ENCODE assay signal across 23 mouse cellular contexts in the genomic region with DNA sequence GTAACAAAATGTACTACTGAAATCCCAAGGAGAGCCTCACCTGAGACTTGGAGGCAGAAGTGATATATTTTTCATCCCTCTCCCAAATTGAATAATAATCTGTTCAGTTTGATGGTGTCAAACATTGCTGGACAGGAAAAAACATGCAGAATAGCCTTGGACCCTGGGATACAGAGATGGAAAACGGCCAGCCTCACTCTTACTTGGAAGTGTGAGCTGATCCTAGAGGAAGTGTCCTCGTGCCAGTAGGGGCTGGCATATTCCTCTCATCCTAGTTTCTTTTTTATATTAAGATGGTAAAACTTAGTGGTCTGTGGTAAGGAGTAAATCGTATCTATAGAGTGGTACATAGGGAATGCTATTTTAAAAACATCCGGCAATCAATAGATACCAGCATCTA.
DNase-seq lines count a peak whose midpoint lies in the region; ATAC-seq and TF ChIP-seq lines count a peak whose summit lies in the region.
"Had no signal": no experiment of that assay in that cellular context is flagged by ENCODE, and none has a peak within 500 bp of the region (broad histone marks: within the 10 kb centered on the region; RNA-seq: fewer than 3 reads in every experiment).

No protein-coding gene starts in this region.

- no peak for TF ChIP-seq POLR2A in lung, adult 2 months (IDR thresholded peaks at IDR 0.05; ENCODE audit: borderline replicate concordance, extremely low read depth, low read depth, low read length)

- peak overlapping the region; percentile 9; the same call in 1 of the 2 replicates for H3K27ac ChIP-seq in forebrain, embryonic 16.5 days (ENCODE audit: low read length)
- no peak overlapping the region for H3K27ac ChIP-seq in forebrain, postnatal 0 days (ENCODE audit: low read depth, low read length)
- H3K27ac ChIP-seq in lung, embryonic 15.5 days: peak overlapping the region; percentile 18; the same call in 1 of the 2 replicates
- H3K27ac ChIP-seq in midbrain, embryonic 11.5 days (ENCODE audit: low read depth, low read length): no peak overlapping the region
- H3K27ac ChIP-seq in midbrain, embryonic 14.5 days (replicated peaks; ENCODE audit: low read depth, low read length): no peak overlapping the region
- H3K27ac ChIP-seq: embryonic facial prominence, embryonic 12.5 days; embryonic facial prominence, embryonic 15.5 days; heart, adult 2 months; heart, embryonic 10.5 days; heart, embryonic 13.5 days; hindbrain, embryonic 14.5 days; hindbrain, postnatal 0 days had no signal

- no peak overlapping the region for H3K9ac ChIP-seq in forebrain, embryonic 16.5 days (replicated peaks; ENCODE audit: low read depth, low read length)
- H3K9ac ChIP-seq in forebrain, postnatal 0 days: no peak overlapping the region
- no peak overlapping the region for H3K9ac ChIP-seq in lung, embryonic 15.5 days
- no peak overlapping the region for H3K9ac ChIP-seq in midbrain, embryonic 11.5 days (ENCODE audit: low read length)
- H3K9ac ChIP-seq in midbrain, embryonic 14.5 days (replicated peaks; ENCODE audit: low read length): no peak overlapping the region
- H3K9ac ChIP-seq: embryonic facial prominence, embryonic 12.5 days; embryonic facial prominence, embryonic 15.5 days; heart, embryonic 13.5 days; hindbrain, embryonic 14.5 days had no signal

- no peak for DNase-seq in forebrain, postnatal 0 days
- no peak for DNase-seq in lung, adult 2 months
- DNase-seq in midbrain, embryonic 11.5 days (ENCODE audit: low spot score, missing footprints): peak; percentile 35
- DNase-seq in midbrain, embryonic 14.5 days: no peak
- DNase-seq: adrenal gland, adult 8-10 months; adrenal gland, postnatal 25 days; cerebellum, adult 11-12 months; cerebellum, adult 8-10 months; gastrocnemius, postnatal 25 days; heart, adult 2 months; heart, postnatal 14 days; heart, postnatal 4 days had no signal

- H3K4me3 ChIP-seq in forebrain, embryonic 16.5 days (replicated peaks; ENCODE audit: low read length): no peak overlapping the region
- H3K4me3 ChIP-seq in forebrain, postnatal 0 days (ENCODE audit: low read depth, low read length): no peak overlapping the region
- H3K4me3 ChIP-seq in lung, embryonic 15.5 days: no peak overlapping the region
- no peak overlapping the region for H3K4me3 ChIP-seq in lung, adult 2 months (replicated peaks; ENCODE audit: extremely low read depth, low read depth, low read length)
- no peak overlapping the region for H3K4me3 ChIP-seq in midbrain, embryonic 11.5 days (ENCODE audit: low read depth, low read length)
- H3K4me3 ChIP-seq in midbrain, embryonic 14.5 days (replicated peaks; ENCODE audit: low read depth, low read length): no peak overlapping the region
- H3K4me3 ChIP-seq: embryonic facial prominence, embryonic 12.5 days; embryonic facial prominence, embryonic 15.5 days; heart, adult 2 months; heart, embryonic 10.5 days; heart, embryonic 13.5 days had no signal

- no peak for TF ChIP-seq CTCF in forebrain, postnatal 0 days (IDR thresholded peaks at IDR 0.05; ENCODE audit: low read depth)
- no peak for TF ChIP-seq CTCF in lung, adult 2 months (IDR thresholded peaks at IDR 0.05; ENCODE audit: insufficient read depth, low read length)

- WGBS in forebrain, embryonic 16.5 days: 85% methylated on average over 4 of the region's 4 CpGs
- 69% methylated on average over 4 of the region's 4 CpGs for WGBS in forebrain, postnatal 0 days
- 42% methylated on average over 4 of the region's 4 CpGs for WGBS in lung, embryonic 15.5 days
- 52% methylated on average over 4 of the region's 4 CpGs for WGBS in lung, adult 2 months
- 90% methylated on average over 4 of the region's 4 CpGs for WGBS in midbrain, embryonic 11.5 days
- WGBS in midbrain, embryonic 14.5 days: 90% methylated on average over 4 of the region's 4 CpGs

- no peaks in the 10 kb centered on the region for H3K27me3 ChIP-seq in forebrain, embryonic 16.5 days (replicated peaks; ENCODE audit: control insufficient read depth, insufficient read depth, low read length)
- H3K27me3 ChIP-seq in forebrain, postnatal 0 days (ENCODE audit: insufficient read depth, low read length): no peaks in the 10 kb centered on the region
- no peaks in the 10 kb centered on the region for H3K27me3 ChIP-seq in lung, embryonic 15.5 days
- no peaks in the 10 kb centered on the region for H3K27me3 ChIP-seq in midbrain, embryonic 11.5 days (ENCODE audit: control insufficient read depth, insufficient read depth, low read length)
- H3K27me3 ChIP-seq in midbrain, embryonic 14.5 days (ENCODE audit: control insufficient read depth, insufficient read depth, low read length): no peaks in the 10 kb centered on the region
- H3K27me3 ChIP-seq: embryonic facial prominence, embryonic 12.5 days; embryonic facial prominence, embryonic 15.5 days; heart, embryonic 13.5 days had no signal

- H3K4me2 ChIP-seq in forebrain, embryonic 16.5 days (ENCODE audit: low read length): no peak overlapping the region
- H3K4me2 ChIP-seq in forebrain, postnatal 0 days (ENCODE audit: low read depth): no peak overlapping the region
- H3K4me2 ChIP-seq in lung, embryonic 15.5 days: no peak overlapping the region
- no peak overlapping the region for H3K4me2 ChIP-seq in midbrain, embryonic 11.5 days
- H3K4me2 ChIP-seq in midbrain, embryonic 14.5 days (ENCODE audit: low read length): no peak overlapping the region
- H3K4me2 ChIP-seq: embryonic facial prominence, embryonic 12.5 days; embryonic facial prominence, embryonic 15.5 days; heart, embryonic 13.5 days; hindbrain, embryonic 14.5 days had no signal

- H3K4me1 ChIP-seq in forebrain, embryonic 16.5 days (replicated peaks; ENCODE audit: control insufficient read depth, insufficient read depth, low read length): no peaks in the 10 kb centered on the region
- no peaks in the 10 kb centered on the region for H3K4me1 ChIP-seq in forebrain, postnatal 0 days (ENCODE audit: insufficient read depth)
- peaks cover 10% of the 10 kb centered on the region for H3K4me1 ChIP-seq in lung, embryonic 15.5 days
- no peaks in the 10 kb centered on the region for H3K4me1 ChIP-seq in lung, adult 2 months (ENCODE audit: control insufficient read depth, insufficient read depth, low read length)
- no peaks in the 10 kb centered on the region for H3K4me1 ChIP-seq in midbrain, embryonic 11.5 days (ENCODE audit: control insufficient read depth, insufficient read depth, low read length)
- H3K4me1 ChIP-seq in midbrain, embryonic 14.5 days (ENCODE audit: control insufficient read depth, insufficient read depth, low read length): no peaks in the 10 kb centered on the region
- H3K4me1 ChIP-seq: embryonic facial prominence, embryonic 12.5 days; embryonic facial prominence, embryonic 15.5 days; heart, embryonic 10.5 days; heart, embryonic 13.5 days had no signal

- no peak for ATAC-seq in forebrain, embryonic 16.5 days
- ATAC-seq in forebrain, postnatal 0 days: no peak
- no peak for ATAC-seq in lung, embryonic 15.5 days (ENCODE audit: borderline replicate concordance, extremely low read depth, low FRiP score, low TSS enrichment)
- no peak for ATAC-seq in midbrain, embryonic 11.5 days (ENCODE audit: low FRiP score)
- ATAC-seq in midbrain, embryonic 14.5 days (ENCODE audit: low FRiP score, low TSS enrichment): no peak
- ATAC-seq in granulocyte monocyte progenitor cell, adult 5-6 weeks (replicated peaks; ENCODE audit: poor library complexity, severe bottlenecking): no peak
- ATAC-seq: CD4-positive, CD25-positive, alpha-beta regulatory T cell, adult 4 months; hindbrain, postnatal 0 days; inflammation-experienced regulatory T-cells, adult 6 months had no signal

- no peaks in the 10 kb centered on the region for H3K36me3 ChIP-seq in forebrain, embryonic 16.5 days (ENCODE audit: control insufficient read depth, insufficient read depth)
- H3K36me3 ChIP-seq in forebrain, postnatal 0 days (ENCODE audit: insufficient read depth): no peaks in the 10 kb centered on the region
- no peaks in the 10 kb centered on the region for H3K36me3 ChIP-seq in lung, embryonic 15.5 days
- no peaks in the 10 kb centered on the region for H3K36me3 ChIP-seq in midbrain, embryonic 11.5 days (ENCODE audit: control insufficient read depth, insufficient read depth, low read length)
- H3K36me3 ChIP-seq in midbrain, embryonic 14.5 days (ENCODE audit: control insufficient read depth, insufficient read depth, low read length): no peaks in the 10 kb centered on the region
- H3K36me3 ChIP-seq: embryonic facial prominence, embryonic 12.5 days; embryonic facial prominence, embryonic 15.5 days; heart, embryonic 10.5 days; heart, embryonic 13.5 days had no signal

- no peaks in the 10 kb centered on the region for H3K9me3 ChIP-seq in forebrain, embryonic 16.5 days (ENCODE audit: control insufficient read depth, low read length)
- H3K9me3 ChIP-seq in forebrain, postnatal 0 days (ENCODE audit: low read length): no peaks in the 10 kb centered on the region
- no peaks in the 10 kb centered on the region for H3K9me3 ChIP-seq in lung, embryonic 15.5 days
- no peaks in the 10 kb centered on the region for H3K9me3 ChIP-seq in midbrain, embryonic 11.5 days (ENCODE audit: control insufficient read depth, low read length)
- H3K9me3 ChIP-seq in midbrain, embryonic 14.5 days (ENCODE audit: control insufficient read depth, low read length): no peaks in the 10 kb centered on the region
- H3K9me3 ChIP-seq: embryonic facial prominence, embryonic 12.5 days; embryonic facial prominence, embryonic 15.5 days; heart, embryonic 10.5 days had no signal

Comparison
In these comparisons a context has a peak if more than half of its experiments do, and no peak if none do; other contexts are left out.
1. H3K27ac ChIP-seq: peak in forebrain, embryonic 16.5 days (single experiment) and lung, embryonic 15.5 days (single experiment); none in forebrain, postnatal 0 days (single experiment), midbrain, embryonic 11.5 days (single experiment) and midbrain, embryonic 14.5 days (single experiment).